Mouse (Mus musculus) heart, adult 9 months (tissue): ENCODE measurements around the gene Fads1.
"Not testable (repeated sequence)": the region's sequence is repeated elsewhere in the genome, so short reads cannot be mapped to it uniquely, and the experiment has no call there.

ENCODE experiments used
- DNase-seq, 2 experiments: peaks; one replicate each; pipeline ENCODE4 v3.0.0; 2022; ENCODE audit warnings: low spot score in 2 of 2

Gene Fads1

DNA sequence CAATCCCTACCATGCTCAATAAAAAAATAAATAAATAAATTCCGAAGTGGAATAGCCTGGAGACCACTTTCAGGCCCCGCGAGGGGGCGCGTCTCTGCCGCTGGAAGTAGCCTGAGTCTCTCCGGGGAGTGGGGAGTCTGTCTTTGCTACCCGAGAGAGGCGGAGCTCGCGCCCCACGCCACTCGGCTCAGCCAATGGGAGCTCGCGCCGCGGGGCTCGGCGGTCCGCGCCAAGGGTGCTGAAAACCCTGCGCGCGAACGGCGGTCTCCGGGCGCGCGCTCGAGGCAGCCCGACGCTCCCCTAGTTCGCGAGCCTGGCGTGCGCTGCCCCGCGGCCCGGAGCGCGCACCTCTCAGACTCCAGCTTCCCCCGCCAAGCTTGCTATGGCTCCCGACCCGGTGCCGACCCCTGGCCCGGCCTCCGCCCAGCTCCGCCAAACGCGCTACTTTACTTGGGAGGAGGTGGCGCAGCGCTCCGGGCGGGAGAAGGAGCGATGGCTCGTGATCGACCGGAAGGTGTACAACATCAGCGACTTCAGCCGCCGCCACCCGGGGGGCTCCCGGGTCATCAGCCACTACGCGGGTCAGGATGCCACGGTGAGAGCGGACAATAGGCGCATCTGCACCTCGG is at the start of gene Fads1:
Gene Fads1, plus strand, starts transcription at position 219 of the 629 bp plus-strand sequence.
- peak; percentile 92 to 93 for DNase-seq

- DNase-seq, result peak; percentile 73 to 85
These were observed 48.0 kb upstream of the Fads1 start for GRCm38 (mm10) chr19:10134692-10135091.

DNA sequence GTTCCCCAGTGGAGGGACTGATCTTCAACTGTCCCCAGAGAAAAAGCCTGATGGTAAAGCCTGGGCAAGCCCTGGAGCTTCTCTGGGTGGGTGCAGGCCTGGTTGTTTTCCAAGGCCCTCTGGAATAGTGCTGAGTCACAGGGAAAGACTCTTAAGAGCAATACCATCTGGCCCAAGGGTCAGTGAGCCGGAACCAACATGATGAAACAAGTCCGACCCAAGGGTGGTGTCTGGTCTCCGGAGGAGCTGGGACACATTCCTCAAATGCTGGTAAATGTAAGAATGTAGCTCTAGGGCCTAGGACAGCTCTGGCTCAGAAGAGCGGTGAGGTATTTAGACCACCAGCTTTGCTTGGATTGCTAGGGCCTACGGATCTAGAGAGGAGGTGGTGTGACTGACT is 45.3 kb upstream of the Fads1 start:
- peak; percentile 49 to 65 for DNase-seq

DNA sequence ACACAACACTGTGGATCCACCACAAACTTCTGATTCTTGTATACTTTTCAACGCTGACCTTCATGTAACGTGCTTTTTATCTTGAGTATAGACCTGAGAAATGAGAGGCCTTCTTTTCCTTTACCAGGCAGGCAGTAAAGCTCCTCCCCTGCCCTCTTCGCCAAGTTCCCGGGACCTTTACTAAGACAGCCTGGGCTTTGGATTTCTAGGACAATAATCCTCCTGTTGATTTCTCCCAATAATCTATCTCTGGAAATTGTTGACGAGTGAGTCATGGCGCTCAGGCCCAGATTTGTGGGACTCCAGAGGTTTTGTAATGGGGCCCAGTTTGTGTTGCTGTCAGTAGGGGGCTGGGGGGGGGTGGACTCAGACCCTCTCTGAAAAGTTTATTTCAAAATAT is 43.0 kb upstream of the Fads1 start:
- peak; percentile 8 to 26 for DNase-seq

- DNase-seq, result no peak
These were observed 39.0 kb upstream of the Fads1 start for GRCm38 (mm10) chr19:10143667-10144066.

DNA sequence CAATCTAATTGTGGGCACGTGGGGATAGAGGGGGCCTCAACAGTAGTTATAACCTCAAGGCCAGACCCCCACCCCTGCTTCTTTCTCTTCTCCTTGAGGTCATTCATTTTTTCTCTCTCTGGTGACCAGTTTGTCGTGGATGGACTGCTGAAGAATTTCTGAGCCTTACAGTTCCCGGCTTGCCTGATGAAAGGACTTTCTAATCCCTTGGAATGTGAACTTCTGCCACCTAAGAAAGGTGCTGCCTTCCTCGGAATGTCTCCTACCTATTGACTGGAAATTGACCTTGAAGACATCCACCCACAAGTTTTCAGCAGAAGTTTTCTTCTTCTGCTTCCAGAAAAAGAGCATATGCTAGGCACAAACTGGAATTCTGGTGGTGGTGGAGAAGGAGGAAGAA is 38.2 kb upstream of the Fads1 start:
- no peak for DNase-seq

DNA sequence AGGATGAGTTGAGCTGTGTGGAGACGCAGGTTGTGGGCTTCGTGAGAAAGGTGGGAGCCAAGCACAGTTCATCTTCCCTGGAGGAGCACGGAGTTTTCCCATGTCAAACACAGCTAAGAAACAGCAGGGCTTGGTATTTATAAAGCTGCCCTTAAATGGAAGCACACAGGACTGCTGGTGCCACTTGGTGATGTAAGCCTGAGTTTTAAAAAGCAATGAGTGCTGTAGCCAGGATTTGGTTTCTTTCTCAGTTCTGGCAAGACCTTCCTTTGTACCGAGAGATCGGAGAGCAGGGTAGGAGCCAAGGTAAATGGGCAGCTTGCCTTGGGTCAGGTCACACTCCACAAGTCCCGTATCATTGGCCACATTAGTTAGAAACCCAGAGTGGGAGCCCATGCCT is 34.1 kb upstream of the Fads1 start:
- DNase-seq, result peak; percentile 44 to 49

- peak; percentile 33 to 36 for DNase-seq
These were observed 33.5 kb upstream of the Fads1 start for GRCm38 (mm10) chr19:10149189-10149588.

DNA sequence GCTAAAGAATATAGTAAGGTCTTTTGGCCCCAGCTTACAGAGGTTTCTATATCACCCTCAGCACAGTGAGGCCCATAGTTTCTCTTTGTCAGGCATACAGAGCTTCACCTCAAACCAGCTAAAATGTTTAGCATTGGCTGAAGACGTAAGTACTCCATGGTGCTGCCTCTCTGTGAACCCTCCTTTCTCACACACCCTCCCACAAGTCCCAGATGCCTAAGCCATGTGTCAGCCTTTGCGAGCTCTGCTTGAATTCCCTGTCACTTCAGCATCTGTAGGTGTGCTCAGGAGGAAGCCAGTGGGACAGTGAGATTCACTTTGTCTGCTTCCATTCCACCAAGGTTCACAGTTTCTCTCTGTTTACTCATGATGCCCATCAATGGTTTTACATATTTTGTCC is 25.0 kb upstream of the Fads1 start:
- no peak for DNase-seq

- no peak for DNase-seq
These were observed 18.8 kb upstream of the Fads1 start for GRCm38 (mm10) chr19:10163896-10164295.

- not testable (repeated sequence) for DNase-seq
These were observed 16.8 kb upstream of the Fads1 start for GRCm38 (mm10) chr19:10165928-10166327.

GRCm38 (mm10) chr19:10167112-10167511 is 15.6 kb upstream of the Fads1 start:
- DNase-seq, result no peak

DNA sequence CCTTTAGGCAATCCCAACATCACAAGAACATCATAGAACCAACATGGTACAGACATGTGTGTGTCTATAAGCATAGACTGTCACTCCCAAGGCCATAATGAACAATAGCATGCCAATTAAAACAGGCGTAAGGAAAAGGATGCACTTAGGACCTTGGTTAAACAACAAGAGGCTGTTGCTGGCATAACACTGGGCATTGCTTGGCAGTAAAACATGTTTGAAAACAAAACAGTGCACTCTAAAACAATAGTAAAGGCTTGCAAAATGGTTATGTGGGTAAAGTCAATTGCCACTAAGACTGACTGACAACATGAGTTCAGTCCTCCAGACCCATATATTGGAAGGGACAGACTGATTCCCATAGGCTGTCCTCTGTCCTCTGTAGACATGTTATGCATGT is 14.7 kb upstream of the Fads1 start:
- no peak for DNase-seq

- DNase-seq, result no peak
These were observed 14.2 kb upstream of the Fads1 start for GRCm38 (mm10) chr19:10168441-10168840.

- no peak for DNase-seq
These were observed 13.5 kb upstream of the Fads1 start for GRCm38 (mm10) chr19:10169179-10169578.

DNA sequence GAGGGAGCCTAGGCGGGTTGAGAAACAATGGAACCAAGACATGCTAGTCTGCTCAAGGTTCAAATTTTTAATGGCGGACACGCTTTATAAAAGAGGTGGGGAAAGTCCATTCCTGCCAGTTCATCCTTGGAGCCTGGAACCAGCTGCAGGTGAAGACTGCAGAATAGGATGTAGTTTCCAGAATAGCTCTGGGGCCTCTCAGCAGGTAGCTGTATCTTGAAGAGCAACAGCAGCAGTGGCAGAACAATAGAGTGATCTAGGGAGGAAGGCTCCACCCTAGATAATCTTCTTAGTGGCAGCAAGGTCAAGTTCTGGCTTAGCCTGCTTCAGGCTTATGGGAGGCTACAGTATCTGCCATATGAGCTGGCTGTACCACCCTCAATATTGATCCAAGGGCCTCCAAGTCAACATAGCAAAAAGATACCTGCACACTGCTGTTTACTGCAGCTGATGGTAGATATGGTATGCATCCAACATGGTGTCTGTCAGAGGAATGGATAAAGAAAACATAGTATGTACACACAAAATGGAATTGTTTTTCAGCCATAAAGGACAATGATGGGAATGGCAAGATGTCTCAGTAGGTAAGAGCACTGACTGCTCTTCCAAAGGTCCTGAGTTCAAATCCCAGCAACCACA is 12.9 kb upstream of the Fads1 start:
- not testable (repeated sequence) for DNase-seq

- DNase-seq, result no peak
These were observed 12.2 kb upstream of the Fads1 start for GRCm38 (mm10) chr19:10170466-10170865.

DNA sequence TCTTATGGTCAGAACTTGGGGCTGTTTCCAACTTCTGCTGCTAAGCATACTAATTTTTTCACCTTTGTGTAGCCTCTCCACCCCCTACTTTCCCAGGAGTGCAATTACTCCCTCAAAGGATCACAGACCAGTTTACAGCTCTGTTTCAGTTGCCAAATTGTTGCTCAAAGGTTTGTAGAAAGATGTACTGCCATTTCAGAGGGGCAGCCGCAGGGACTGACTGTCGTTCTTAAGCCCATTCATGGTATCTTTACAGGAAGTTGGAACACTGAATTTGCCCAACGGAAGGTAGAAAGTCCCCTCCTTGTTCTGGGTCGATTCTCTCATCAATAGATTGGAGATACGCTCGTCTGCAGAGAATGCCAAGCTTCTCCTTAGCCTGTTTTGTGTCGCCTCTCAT is 11.3 kb upstream of the Fads1 start:
- DNase-seq, result no peak

DNA sequence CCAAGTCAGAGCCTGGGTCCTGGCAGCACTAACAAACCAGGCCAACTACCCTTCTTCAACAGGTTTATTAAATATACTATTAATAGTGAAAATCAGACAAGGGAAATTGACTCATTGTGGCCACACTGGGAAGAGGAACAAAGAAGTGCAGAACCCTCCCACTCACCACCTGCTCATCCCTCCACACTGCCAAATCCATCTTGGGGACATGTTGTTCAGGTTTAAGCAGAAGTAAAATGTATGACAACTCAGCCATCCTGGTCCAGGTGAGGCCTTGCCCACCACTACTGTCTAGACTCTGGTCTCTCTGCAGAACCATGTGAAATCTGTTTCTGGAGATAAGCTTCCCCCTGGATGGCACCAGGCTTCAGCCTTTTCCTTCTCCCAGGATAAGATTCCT is 10.8 kb upstream of the Fads1 start:
- no peak for DNase-seq

GRCm38 (mm10) chr19:10173116-10173718 is 9.5 kb upstream of the Fads1 start:
- DNase-seq, result no peak

GRCm38 (mm10) chr19:10173844-10174539 is 8.7 kb upstream of the Fads1 start:
- no peak for DNase-seq

- no peak for DNase-seq
These were observed 7.7 kb upstream of the Fads1 start for GRCm38 (mm10) chr19:10174956-10175355.

GRCm38 (mm10) chr19:10176477-10176876 is 6.2 kb upstream of the Fads1 start:
- DNase-seq, result no peak
